Mouse (Mus musculus) liver, adult 2 months (tissue): ENCODE measurements at regions not wholly inside any gene's neighbourhood (a gene's known extent, or its start where the extent isn't known, plus 50 kb on each side); places are given as distances from the start of the nearest gene placed in this dataset.
"Not testable (repeated sequence)": the region's sequence is repeated elsewhere in the genome, so short reads cannot be mapped to it uniquely, and the experiment has no call there.

ENCODE experiments used
- DNase-seq: peaks from one replicate; pipeline ENCODE4 v3.0.0-alpha.2; 2011; ENCODE audit warnings: low read depth, low spot score; ENCODE audit errors: extremely low read depth
- H3K27ac ChIP-seq: fragments of 200-500 bp; replicated peaks from 2 replicates; pipeline ENCODE4 v1.5.1; 2012; ENCODE audit warnings: low read depth, mild to moderate bottlenecking, control low read depth, inconsistent platforms, low read length; ENCODE audit not compliant: insufficient read depth
- H3K27me3 ChIP-seq: fragments of 200-500 bp; 2 replicates; pipeline ENCODE4 v1.6.1; 2012; ENCODE audit warnings: mild to moderate bottlenecking, moderate library complexity, low read length, inconsistent platforms; ENCODE audit not compliant: control insufficient read depth, insufficient read depth
- H3K36me3 ChIP-seq: fragments of 200-500 bp; 2 replicates; pipeline ENCODE4 v1.6.1; 2012; ENCODE audit warnings: low read length, inconsistent platforms; ENCODE audit not compliant: control insufficient read depth, insufficient read depth
- H3K4me1 ChIP-seq: fragments of 200-500 bp; 2 replicates; pipeline ENCODE4 v1.6.1; 2011; ENCODE audit warnings: low read length; ENCODE audit not compliant: control insufficient read depth, insufficient read depth
- H3K4me3 ChIP-seq: fragments of 200-500 bp; 2 replicates; pipeline ENCODE4 v1.5.1; 2011; ENCODE audit warnings: low read depth, mild to moderate bottlenecking, control low read depth, low read length, moderate library complexity; ENCODE audit not compliant: insufficient read depth
- H3K79me2 ChIP-seq: fragments of 200-500 bp; 2 replicates; pipeline ENCODE4 v1.6.1; 2012; ENCODE audit warnings: inconsistent platforms, mild to moderate bottlenecking, low read length, moderate library complexity; ENCODE audit not compliant: control insufficient read depth, insufficient read depth
- H3K9ac ChIP-seq: fragments of 200-500 bp; 2 replicates; pipeline ENCODE4 v1.6.1; 2012; ENCODE audit warnings: low read depth, mild to moderate bottlenecking, control low read depth, inconsistent platforms, low read length
- CTCF ChIP-seq: fragments of 200-500 bp; IDR thresholded peaks from 2 replicates; pipeline ENCODE4 v1.5.1; 2011; ENCODE audit warnings: low read depth, low read length, control low read depth
- POLR2A ChIP-seq: fragments of 200-500 bp; IDR thresholded peaks from 2 replicates; pipeline ENCODE4 v1.6.1; 2011; ENCODE audit warnings: low read length, control low read depth; ENCODE audit not compliant: insufficient read depth; ENCODE audit errors: extremely low read depth
- WGBS: fragments of 180-500 bp; shearing (Covaris S2); methylation state at CpG from one replicate; pipeline ENCODE4 v1.1.7; 2018; 5-methylcytosine and 5-hydroxymethylcytosine counted together

GRCm38 (mm10) chr4:131166574-131167270 lies 222.5 kb downstream of the Matn1 start:
- no peaks in the 10 kb centered on the region for H3K27me3 ChIP-seq
- H3K4me1 ChIP-seq, result no peaks in the 10 kb centered on the region
- no peaks in the 10 kb centered on the region for H3K79me2 ChIP-seq
- DNase-seq, result no peak
- TF ChIP-seq CTCF (no peak), POLR2A (no peak)
- H3K9ac ChIP-seq, result no peak overlapping the region
- H3K36me3 ChIP-seq, result no peaks in the 10 kb centered on the region
- no peak overlapping the region for H3K4me3 ChIP-seq
- WGBS, result 70% methylated on average over 9 of the region's 9 CpGs
- H3K27ac ChIP-seq, result no peak overlapping the region

- Histone ChIP-seq H3K27ac (no peak overlapping the region), H3K36me3 (no peaks in the 10 kb centered on the region), H3K4me3 (no peak overlapping the region), H3K9ac (no peak overlapping the region), H3K79me2 (no peaks in the 10 kb centered on the region), H3K4me1 (no peaks in the 10 kb centered on the region), H3K27me3 (no peaks in the 10 kb centered on the region)
- TF ChIP-seq POLR2A (no peak), CTCF (no peak)
- 63% methylated on average over 2 of the region's 2 CpGs for WGBS
- no peak for DNase-seq
These were observed 223.7 kb downstream of the Matn1 start for GRCm38 (mm10) chr4:131167921-131168320.

DNA sequence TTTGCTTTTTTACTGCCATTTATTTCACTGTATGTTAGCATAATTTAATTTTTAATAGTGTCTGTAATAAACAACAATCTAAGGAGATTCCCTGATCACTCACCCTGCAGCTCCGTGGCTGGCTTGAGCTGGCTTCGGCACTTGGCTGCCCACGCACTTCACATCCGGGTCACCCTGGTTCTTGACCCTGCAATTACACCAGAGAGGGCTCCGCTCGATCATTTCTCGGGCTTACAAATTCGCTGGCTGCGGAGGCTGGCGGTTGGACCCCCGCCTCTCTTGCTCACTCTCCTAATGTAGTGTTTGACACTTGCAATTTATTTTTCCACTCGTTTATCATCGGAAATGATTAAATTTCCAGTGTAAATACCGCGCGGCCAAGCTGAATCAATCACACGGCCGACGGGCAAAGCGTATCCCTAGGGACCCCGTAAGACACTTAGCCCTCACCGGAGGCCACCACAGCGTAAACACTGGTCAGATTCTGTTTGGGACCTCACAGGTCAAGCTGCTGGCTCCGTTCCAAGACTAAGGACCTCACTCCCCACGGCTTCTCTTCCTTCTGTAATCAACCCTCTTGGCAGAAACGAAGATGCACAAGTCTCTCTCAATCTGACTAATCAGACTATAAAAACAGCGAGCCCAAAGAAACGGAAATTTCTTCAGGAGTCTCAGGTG lies 229.7 kb downstream of the Matn1 start:
- 70% methylated on average over 28 of the region's 28 CpGs for WGBS
- H3K27ac ChIP-seq, result no peak overlapping the region
- H3K79me2 ChIP-seq, result no peaks in the 10 kb centered on the region
- DNase-seq, result no peak
- no peak overlapping the region for H3K9ac ChIP-seq
- no peak overlapping the region for H3K4me3 ChIP-seq
- H3K27me3 ChIP-seq, result no peaks in the 10 kb centered on the region
- no peaks in the 10 kb centered on the region for H3K4me1 ChIP-seq
- no peaks in the 10 kb centered on the region for H3K36me3 ChIP-seq
- TF ChIP-seq CTCF (no peak), POLR2A (no peak)

DNA sequence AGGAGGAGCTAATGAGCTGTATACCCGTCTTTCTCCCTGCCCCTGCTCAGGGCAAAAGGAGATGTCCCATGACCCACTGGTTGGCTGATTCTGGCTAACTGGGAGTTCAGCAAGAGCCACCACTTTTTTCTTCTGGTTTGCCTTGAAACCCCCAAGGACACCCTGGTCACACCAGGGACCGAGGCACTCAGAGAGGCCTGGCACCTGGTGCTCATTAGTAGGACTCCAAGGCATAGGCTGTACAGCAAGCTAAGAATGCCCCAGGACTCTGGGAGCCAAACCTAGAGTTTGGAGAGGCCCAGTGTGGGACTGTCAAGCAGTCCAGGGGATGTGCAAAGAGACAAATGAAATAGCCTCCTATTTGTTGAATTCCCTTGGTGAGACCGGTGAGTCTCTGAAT lies 232.5 kb downstream of the Matn1 start:
- no peak for DNase-seq
- Histone ChIP-seq H3K79me2 (no peaks in the 10 kb centered on the region), H3K4me1 (no peaks in the 10 kb centered on the region), H3K36me3 (no peaks in the 10 kb centered on the region), H3K9ac (no peak overlapping the region), H3K27ac (no peak overlapping the region), H3K27me3 (no peaks in the 10 kb centered on the region), H3K4me3 (no peak overlapping the region)
- 49% methylated on average over 3 of the region's 3 CpGs for WGBS
- TF ChIP-seq POLR2A, result no peak
- no peak for TF ChIP-seq CTCF

- H3K9ac ChIP-seq, result no peak overlapping the region
- TF ChIP-seq POLR2A, result no peak
- TF ChIP-seq CTCF, result no peak
- H3K36me3 ChIP-seq, result no peaks in the 10 kb centered on the region
- H3K4me1 ChIP-seq, result no peaks in the 10 kb centered on the region
- DNase-seq, result no peak
- H3K79me2 ChIP-seq, result no peaks in the 10 kb centered on the region
- H3K4me3 ChIP-seq, result no peak overlapping the region
- no peak overlapping the region for H3K27ac ChIP-seq
- WGBS, result 59% methylated on average over 6 of the region's 6 CpGs
- H3K27me3 ChIP-seq, result no peaks in the 10 kb centered on the region
These were observed 233.7 kb downstream of the Matn1 start for GRCm38 (mm10) chr4:131177889-131178288.

GRCm38 (mm10) chr4:131178642-131179041 lies 234.5 kb downstream of the Matn1 start:
- H3K4me3 ChIP-seq, H3K9ac ChIP-seq, DNase-seq, H3K4me1 ChIP-seq, H3K79me2 ChIP-seq, H3K27me3 ChIP-seq, H3K36me3 ChIP-seq, H3K27ac ChIP-seq: not testable (repeated sequence)
- WGBS, result 72% methylated on average over 5 of the region's 5 CpGs
